ENCODE assay signal across 9 mouse cellular contexts in genomic region chr11:116814884-116815415, GRCm38 (mm10). TPM values are rescaled to one million over a fixed set of nuclear protein-coding genes. Genes with fewer than 3 reads are reported as not detected.
DNase-seq lines count a peak whose midpoint lies in the region; ATAC-seq lines count a peak whose summit lies in the region.
"Had no signal": no experiment of that assay in that cellular context is flagged by ENCODE, and none has a peak within 500 bp of the region (broad histone marks: within the 10 kb centered on the region; RNA-seq: fewer than 3 reads in every experiment).

No protein-coding gene starts in this region.

- 27% methylated on average over 7 of the region's 7 CpGs for WGBS in heart, embryonic 12.5 days
- whole genome bisulfite sequencing in heart, embryonic 16.5 days: 27% methylated on average over 7 of the region's 7 CpGs
- 26% methylated on average over 7 of the region's 7 CpGs for WGBS in midbrain, embryonic 11.5 days

- H3K4me3 ChIP-seq in heart, embryonic 12.5 days: no peak overlapping the region
- H3K4me3 ChIP-seq in heart, embryonic 16.5 days (ENCODE audit: low read length): no peak overlapping the region
- no peak overlapping the region for H3K4me3 ChIP-seq in midbrain, embryonic 11.5 days (ENCODE audit: low read depth, low read length)

- peak overlapping the region; percentile 30 for H3K4me2 ChIP-seq in heart, embryonic 12.5 days
- H3K4me2 ChIP-seq in heart, embryonic 16.5 days (ENCODE audit: low read depth, low read length): 0 out of 2 replicates have a peak overlapping the region, but pooled peaks have one; percentile 21
- peak overlapping the region; percentile 20; the same call in 1 of the 2 replicates for H3K4me2 ChIP-seq in midbrain, embryonic 11.5 days

- intact Hi-C loops in heart, postnatal 25 days (cut with DNase I): loop anchor here (2.0 kb wide), 1 partner anchor 24 kb away; no protein-coding TSS in a partner anchor

- no peaks in the 10 kb centered on the region; the same call in 1 of the 2 replicates for H3K36me3 ChIP-seq in heart, embryonic 12.5 days
- H3K36me3 ChIP-seq in heart, embryonic 16.5 days (ENCODE audit: control insufficient read depth, insufficient read depth): no peaks in the 10 kb centered on the region
- H3K36me3 ChIP-seq in midbrain, embryonic 11.5 days (ENCODE audit: control insufficient read depth, insufficient read depth, low read length): no peaks in the 10 kb centered on the region

- no peaks in the 10 kb centered on the region for H3K9me3 ChIP-seq in heart, embryonic 12.5 days (replicated peaks)
- H3K9me3 ChIP-seq in heart, embryonic 16.5 days (replicated peaks; ENCODE audit: control insufficient read depth, low read length): no peaks in the 10 kb centered on the region
- H3K9me3 ChIP-seq in midbrain, embryonic 11.5 days (ENCODE audit: control insufficient read depth, low read length): no peaks in the 10 kb centered on the region

- H3K4me1 ChIP-seq in heart, embryonic 12.5 days (replicated peaks): peaks cover 82% of the 10 kb centered on the region
- peaks cover 55% of the 10 kb centered on the region for H3K4me1 ChIP-seq in heart, embryonic 16.5 days (ENCODE audit: control insufficient read depth, insufficient read depth, low read length)
- H3K4me1 ChIP-seq in midbrain, embryonic 11.5 days (ENCODE audit: control insufficient read depth, insufficient read depth, low read length): peaks cover 55% of the 10 kb centered on the region

- H3K27me3 ChIP-seq in heart, embryonic 12.5 days (replicated peaks): 0 out of 2 replicates have a peak, but pooled peaks cover 4% of the 10 kb centered on the region
- no peaks in the 10 kb centered on the region for H3K27me3 ChIP-seq in heart, embryonic 16.5 days (ENCODE audit: control insufficient read depth, insufficient read depth, low read length)
- no peaks in the 10 kb centered on the region for H3K27me3 ChIP-seq in midbrain, embryonic 11.5 days (ENCODE audit: control insufficient read depth, insufficient read depth, low read length)

- ATAC-seq in heart, embryonic 12.5 days (ENCODE audit: insufficient number of reproducible peaks, low FRiP score): no peak
- ATAC-seq in heart, embryonic 16.5 days (replicated peaks; ENCODE audit: extremely low read depth, insufficient read depth, low FRiP score): no peak
- ATAC-seq in midbrain, embryonic 11.5 days (ENCODE audit: low FRiP score): no peak

- peak overlapping the region; percentile 57; the same call in 1 of the 2 replicates for H3K9ac ChIP-seq in heart, embryonic 12.5 days
- peak overlapping the region; percentile 0 for H3K9ac ChIP-seq in heart, embryonic 16.5 days (ENCODE audit: low read length)
- H3K9ac ChIP-seq in midbrain, embryonic 11.5 days (ENCODE audit: low read length): peak overlapping the region; percentile 49; the same call in 1 of the 2 replicates

- no peak for DNase-seq in heart, postnatal 25 days (ENCODE audit: low spot score)
- DNase-seq in NIH3T3 (ENCODE audit: low read depth): peak; percentile 71
- DNase-seq in midbrain, embryonic 11.5 days (ENCODE audit: low spot score, missing footprints): peak; percentile 90
- DNase-seq in urinary bladder, adult 2 months (ENCODE audit: low spot score): no peak
- no peak for DNase-seq in right cerebral cortex, adult 2 months (ENCODE audit: low spot score in 2 of 2)
- no peak for DNase-seq in frontal cortex, adult 2 months (ENCODE audit: extremely low spot score in 1 of 2, low spot score in 1 of 2)
- DNase-seq: right cerebral cortex, adult 18-20 months had no signal

- peak overlapping the region; percentile 78 for H3K27ac ChIP-seq in heart, embryonic 12.5 days (ENCODE audit: poor library complexity, severe bottlenecking)
- peak overlapping the region; percentile 72 for H3K27ac ChIP-seq in heart, embryonic 16.5 days (ENCODE audit: low read length)
- H3K27ac ChIP-seq in midbrain, embryonic 11.5 days (ENCODE audit: low read depth, low read length): peak overlapping the region; percentile 94

RNA-seq across cellular contexts. Expression of gene Mxra7, which starts 12.9 kb away (rescaled TPM):
- 24.7 and 27.0 TPM in 2 replicates for polyA plus RNA-seq in heart, embryonic 12.5 days (2016; fragmentation: Nextera tagmentation; extraction: Ambion mirVana)
- 10 to 100 TPM; 17.2 to 23.2 TPM for total RNA-seq in heart, postnatal 25 days (2021)
- 14.9 and 17.6 TPM in 2 replicates for polyA plus RNA-seq in heart, embryonic 16.5 days (2015; fragmentation: Nextera tagmentation; extraction: Ambion mirVana)
- polyA plus RNA-seq in midbrain, embryonic 11.5 days (2014; fragmentation: Nextera tagmentation; extraction: Ambion mirVana): 27.4 and 31.6 TPM in 2 replicates
- polyA plus RNA-seq in urinary bladder, adult 2 months (2012; rRNA removed): 42.8 and 63.1 TPM in 2 replicates
- 13.1 and 16.8 TPM in 2 replicates for polyA plus RNA-seq in frontal cortex, adult 2 months (2012; rRNA removed)

RNA-seq across cellular contexts. Expression of gene Mettl23, which starts 28.1 kb away (rescaled TPM):
- polyA plus RNA-seq in heart, embryonic 12.5 days (2016; fragmentation: Nextera tagmentation; extraction: Ambion mirVana): 55.5 and 57.4 TPM in 2 replicates
- total RNA-seq in heart, postnatal 25 days (2021): 10 to 100 TPM; 36.6 to 39.4 TPM
- 69.8 and 74.8 TPM in 2 replicates for polyA plus RNA-seq in heart, embryonic 16.5 days (2015; fragmentation: Nextera tagmentation; extraction: Ambion mirVana)
- polyA plus RNA-seq in midbrain, embryonic 11.5 days (2014; fragmentation: Nextera tagmentation; extraction: Ambion mirVana): 72.5 and 76.2 TPM in 2 replicates
- 32.0 and 36.5 TPM in 2 replicates for polyA plus RNA-seq in urinary bladder, adult 2 months (2012; rRNA removed)
- polyA plus RNA-seq in frontal cortex, adult 2 months (2012; rRNA removed): 36.6 and 39.8 TPM in 2 replicates

RNA-seq across cellular contexts. Expression of gene Jmjd6, which starts 28.3 kb away (rescaled TPM):
- polyA plus RNA-seq in heart, embryonic 12.5 days (2016; fragmentation: Nextera tagmentation; extraction: Ambion mirVana): 76.9 and 77.8 TPM in 2 replicates
- total RNA-seq in heart, postnatal 25 days (2021): 10 to 100 TPM; 37.1 to 37.7 TPM
- polyA plus RNA-seq in heart, embryonic 16.5 days (2015; fragmentation: Nextera tagmentation; extraction: Ambion mirVana): 72.8 and 73.3 TPM in 2 replicates
- 86.9 and 89.9 TPM in 2 replicates for polyA plus RNA-seq in midbrain, embryonic 11.5 days (2014; fragmentation: Nextera tagmentation; extraction: Ambion mirVana)
- polyA plus RNA-seq in urinary bladder, adult 2 months (2012; rRNA removed): 28.3 and 29.6 TPM in 2 replicates
- 24.4 and 25.0 TPM in 2 replicates for polyA plus RNA-seq in frontal cortex, adult 2 months (2012; rRNA removed)

RNA-seq across cellular contexts. Expression of gene Mfsd11, which starts 37.3 kb away (rescaled TPM):
- polyA plus RNA-seq in heart, embryonic 12.5 days (2016; fragmentation: Nextera tagmentation; extraction: Ambion mirVana): 37.6 and 39.9 TPM in 2 replicates
- total RNA-seq in heart, postnatal 25 days (2021): 10 to 100 TPM; 34.0 to 36.9 TPM
- 30.5 and 39.0 TPM in 2 replicates for polyA plus RNA-seq in heart, embryonic 16.5 days (2015; fragmentation: Nextera tagmentation; extraction: Ambion mirVana)
- polyA plus RNA-seq in midbrain, embryonic 11.5 days (2014; fragmentation: Nextera tagmentation; extraction: Ambion mirVana): 28.6 and 30.3 TPM in 2 replicates
- polyA plus RNA-seq in urinary bladder, adult 2 months (2012; rRNA removed): 26.3 and 27.6 TPM in 2 replicates
- 37.9 and 41.2 TPM in 2 replicates for polyA plus RNA-seq in frontal cortex, adult 2 months (2012; rRNA removed)

RNA-seq across cellular contexts. Expression of gene Srsf2, which starts 37.9 kb away (rescaled TPM):
- polyA plus RNA-seq in heart, embryonic 12.5 days (2016; fragmentation: Nextera tagmentation; extraction: Ambion mirVana): 605 and 640 TPM in 2 replicates
- total RNA-seq in heart, postnatal 25 days (2021): 100 to 1,000 TPM in 1 of 2 experiments, 10 to 100 TPM in 1; 97.1 to 103 TPM
- polyA plus RNA-seq in heart, embryonic 16.5 days (2015; fragmentation: Nextera tagmentation; extraction: Ambion mirVana): 516 and 543 TPM in 2 replicates
- 974 and 988 TPM in 2 replicates for polyA plus RNA-seq in midbrain, embryonic 11.5 days (2014; fragmentation: Nextera tagmentation; extraction: Ambion mirVana)
- polyA plus RNA-seq in urinary bladder, adult 2 months (2012; rRNA removed): 319 and 429 TPM in 2 replicates
- 324 and 333 TPM in 2 replicates for polyA plus RNA-seq in frontal cortex, adult 2 months (2012; rRNA removed)

Comparison
In these comparisons a context has a peak if more than half of its experiments do, and no peak if none do; other contexts are left out.
1. H3K9ac ChIP-seq: peak in every context shown above with its lines; median percentile 57 in heart, embryonic 12.5 days; 49 in midbrain, embryonic 11.5 days; 0 in heart, embryonic 16.5 days.
2. DNase-seq: peak in NIH3T3 (single experiment) and midbrain, embryonic 11.5 days (single experiment); none in heart, postnatal 25 days (single experiment), urinary bladder, adult 2 months (single experiment), right cerebral cortex, adult 2 months (0 of 2) and frontal cortex, adult 2 months (0 of 2).
3. Peak in every context shown above with its lines, with median percentiles within 50 percentile points of each other: H3K27ac ChIP-seq and H3K4me2 ChIP-seq.